Mouse (Mus musculus) left cerebral cortex, adult 18-20 months (tissue): ENCODE results near the gene Hist1h4n. TPM values are rescaled to one million over a fixed set of nuclear protein-coding genes. Genes with fewer than 3 reads are reported as not detected.
A peak's percentile ranks its signal among the peaks of the same experiment; 100 is the strongest.
"Not testable (repeated sequence)": the region's sequence is repeated elsewhere in the genome, so short reads cannot be mapped to it uniquely, and the experiment has no call there.

Source experiments
- DNase-seq, 2 experiments: peaks; one replicate each; pipeline ENCODE4 v3.0.0; 2021 to 2022; ENCODE audit warnings: low spot score in 2 of 2, mixed read lengths in 1 of 2
- microRNA-seq, 2 experiments: library from miRNA; unstranded; fragments of <30 nt; microRNA quantifications; one replicate each; pipeline ENCODE4 v1.2.0; 2021
- total RNA-seq, 2 experiments: library from RNA; stranded (reverse); gene quantifications; 2 replicates each; pipeline ENCODE4 v1.2.3; 2021

Hist1h4n gene
- total RNA-seq, 2 experiments from 2014 or later, result 48.9 to 61.1 TPM

- DNase-seq, result not testable (repeated sequence)
Observed at GRCm38 (mm10) chr13:21797163-21797562, 34.8 kb downstream of the Hist1h4n start.

GRCm38 (mm10) chr13:21795584-21795983, 36.4 kb downstream of the Hist1h4n start:
- no peak for DNase-seq

DNA sequence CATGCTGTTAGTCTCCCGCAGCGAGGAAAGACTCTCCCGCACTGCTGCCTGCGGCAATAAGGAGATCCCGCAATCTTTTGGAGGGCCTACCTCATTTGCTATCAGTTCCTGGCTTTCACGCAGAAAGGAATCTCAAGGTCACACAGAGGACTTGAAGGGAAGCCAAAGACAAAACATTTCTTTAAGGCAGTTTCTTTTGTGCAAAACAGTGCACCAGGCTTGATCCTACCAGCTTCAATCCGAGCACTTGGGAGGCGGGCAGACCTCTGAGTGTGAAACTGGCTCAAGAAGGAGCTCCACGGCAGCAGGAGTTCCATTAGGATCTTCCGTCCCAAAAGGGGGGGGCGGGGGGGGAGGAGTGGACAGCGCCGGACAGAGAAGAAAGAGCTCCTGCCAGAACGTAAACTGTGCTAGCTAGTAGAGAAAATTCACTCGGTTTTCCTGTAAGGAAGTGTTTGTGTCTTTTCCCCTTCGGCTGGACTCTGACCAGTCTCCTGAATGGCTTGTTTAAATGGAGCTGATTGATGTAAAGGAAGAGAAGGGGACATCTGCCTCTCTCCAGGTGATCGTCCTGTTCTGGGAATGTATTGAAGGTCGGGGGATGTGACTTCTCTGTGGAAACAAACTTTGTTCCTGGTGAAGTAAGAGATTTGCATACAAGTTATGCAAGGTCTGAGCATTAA, 41.3 kb downstream of the Hist1h4n start:
- DNase-seq, result no peak

DNA sequence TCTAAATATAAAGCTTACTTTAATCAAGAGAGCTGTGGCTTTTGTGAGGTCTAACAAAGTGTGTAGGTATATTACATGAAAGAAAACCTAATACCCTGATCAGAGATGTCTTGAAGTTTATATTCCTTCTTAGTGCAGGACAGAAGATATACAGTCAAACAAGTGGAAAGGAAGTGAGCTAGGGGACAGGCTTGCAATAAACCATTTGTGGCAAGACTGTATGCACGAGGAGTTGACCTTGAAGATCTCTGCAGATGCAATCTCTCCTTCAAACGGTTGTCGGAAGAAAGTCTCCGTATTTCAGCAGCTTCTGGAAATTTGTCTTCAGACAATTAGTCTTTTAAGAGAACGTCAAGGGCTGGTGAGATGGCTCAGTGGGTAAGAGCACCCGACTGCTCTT, 42.1 kb downstream of the Hist1h4n start:
- no peak for DNase-seq

- no peak for DNase-seq
Observed at GRCm38 (mm10) chr13:21787760-21788593, 44.0 kb downstream of the Hist1h4n start.

DNA sequence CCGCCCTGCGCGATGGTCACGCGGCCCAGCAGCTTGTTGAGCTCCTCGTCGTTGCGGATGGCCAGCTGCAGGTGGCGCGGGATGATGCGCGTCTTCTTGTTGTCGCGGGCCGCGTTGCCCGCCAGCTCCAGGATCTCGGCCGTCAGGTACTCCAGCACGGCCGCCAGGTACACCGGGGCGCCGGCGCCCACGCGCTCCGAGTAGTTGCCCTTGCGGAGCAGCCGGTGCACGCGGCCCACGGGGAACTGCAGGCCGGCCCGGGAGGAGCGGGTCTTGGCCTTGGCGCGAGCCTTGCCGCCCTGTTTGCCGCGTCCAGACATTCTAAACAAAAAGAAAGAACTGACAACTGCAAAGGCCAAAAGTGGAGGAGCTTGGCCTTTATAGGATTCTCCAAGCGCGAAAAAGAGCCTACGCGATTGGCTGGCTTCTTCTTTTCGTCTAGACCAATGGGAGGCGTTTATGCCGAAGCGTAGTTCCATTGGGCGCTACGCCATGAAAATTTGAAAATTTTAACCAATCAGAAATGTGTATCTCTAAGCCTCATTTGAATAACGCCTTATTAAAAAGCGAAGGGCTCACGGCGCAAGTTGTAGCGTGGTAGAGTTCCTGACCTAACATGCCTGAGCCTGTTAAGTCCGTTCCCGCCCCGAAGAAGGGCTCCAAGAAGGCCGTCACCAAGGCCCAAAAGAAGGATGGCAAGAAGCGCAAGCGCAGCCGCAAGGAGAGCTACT, 44.9 kb downstream of the Hist1h4n start, which contains the start of the genes Hist1h2an and Hist1h2bp:
Gene Hist1h2an (minus strand): TSS at position 320 of the 731 bp plus-strand sequence.
Gene Hist1h2bp (plus strand): TSS at position 563 of the 731 bp plus-strand sequence.
- DNase-seq, result peak; percentile 80 to 85

- DNase-seq, result no peak
Observed at GRCm38 (mm10) chr13:21786189-21786898, 45.7 kb downstream of the Hist1h4n start.

GRCm38 (mm10) chr13:21784311-21784710, 47.7 kb downstream of the Hist1h4n start:
- DNase-seq, result no peak

DNA sequence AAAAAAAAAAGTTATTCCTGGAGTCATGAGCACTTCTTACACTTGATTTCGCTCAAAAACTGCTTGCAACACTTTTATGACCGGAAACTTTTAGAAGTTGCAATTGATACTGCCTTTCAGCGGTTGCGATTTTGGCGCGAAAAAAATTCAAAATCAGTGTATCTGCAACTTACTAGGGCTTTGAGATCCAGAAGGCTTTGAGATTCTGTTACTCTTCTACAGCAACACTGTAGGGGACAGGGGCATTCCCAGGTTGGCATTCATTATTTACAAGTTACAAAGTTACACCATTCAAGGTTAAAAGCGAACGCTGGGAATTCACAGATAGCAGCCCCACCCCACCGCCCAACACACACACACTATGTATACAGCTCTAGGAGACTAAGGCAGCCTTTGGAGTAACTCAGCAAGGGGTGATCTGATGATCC, 48.2 kb downstream of the Hist1h4n start:
- DNase-seq, result no peak

DNA sequence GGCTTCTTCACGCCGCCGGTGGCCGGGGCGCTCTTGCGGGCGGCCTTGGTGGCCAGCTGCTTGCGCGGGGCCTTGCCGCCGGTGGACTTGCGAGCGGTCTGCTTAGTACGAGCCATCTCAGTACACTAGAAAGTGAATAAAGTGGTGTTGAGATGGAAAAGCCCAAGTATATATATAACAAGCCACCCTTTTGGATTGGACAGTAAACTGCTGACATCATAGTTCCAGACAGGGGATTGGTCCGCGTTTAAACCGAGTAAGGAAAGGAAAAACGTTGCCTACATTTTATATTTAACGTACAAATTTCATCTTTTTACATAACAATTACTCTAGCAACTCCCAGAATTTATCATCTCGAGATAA, 48.8 kb downstream of the Hist1h4n start, which contains the start of gene Hist1h3i:
Gene Hist1h3i (minus strand): TSS at position 116 of the 363 bp plus-strand sequence.
- DNase-seq, result peak; percentile 60 to 62

GRCm38 (mm10) chr13:21782361-21783254, 49.4 kb downstream of the Hist1h4n start:
- DNase-seq, result not testable (repeated sequence)

Small RNA genes lying within 50 kb of the gene (microRNA-seq; reads per million reads assigned to microRNA genes)
- gene Gm19658 (0 reads per million in 2 experiments), gene Gm44346 (0 reads per million in 2 experiments), gene Gm44466 (0 reads per million in 2 experiments)

Other genes with a start within 250 kb of the Hist1h4n start
- not detected for gene Olfr1362, start 218.2 kb downstream of the Hist1h4n start, total RNA-seq
- gene Olfr11, start 189.7 kb downstream of the Hist1h4n start, total RNA-seq, result not detected
- not detected for gene Olfr1361, start 168.8 kb downstream of the Hist1h4n start, total RNA-seq
- gene Olfr1360, start 154.8 kb downstream of the Hist1h4n start, total RNA-seq, result not detected
- gene Olfr1359, start 134.1 kb downstream of the Hist1h4n start, total RNA-seq, result not detected
- 10 to 100 TPM; 20.0 to 20.4 TPM for gene Hist1h2bl, start 116.1 kb downstream of the Hist1h4n start, total RNA-seq
- 10 to 100 TPM; 20.3 to 34.8 TPM for gene Hist1h2ai, start 115.8 kb downstream of the Hist1h4n start, total RNA-seq
- gene Hist1h3h, start 114.5 kb downstream of the Hist1h4n start, total RNA-seq, result 10 to 100 TPM; 57.9 to 62.6 TPM
- 1 to 10 TPM; 2.7 to 2.9 TPM for gene Hist1h2bm, start 110.2 kb downstream of the Hist1h4n start, total RNA-seq
- 10 to 100 TPM; 21.0 to 22.9 TPM for gene Hist1h4j, start 97.1 kb downstream of the Hist1h4n start, total RNA-seq
- 100 to 1,000 TPM; 420 to 436 TPM for gene Hist1h4k, start 81.7 kb downstream of the Hist1h4n start, total RNA-seq
- 10 to 100 TPM; 10.2 to 19.7 TPM for gene Hist1h2ak, start 78.4 kb downstream of the Hist1h4n start, total RNA-seq
- gene Hist1h2bn, start 78.1 kb downstream of the Hist1h4n start, total RNA-seq, result 1 to 10 TPM; 6.3 to 9.2 TPM
- gene Hist1h1b, start 51.6 kb downstream of the Hist1h4n start, total RNA-seq, result 1 to 10 TPM; 8.4 to 9.0 TPM
- gene Hist1h3i, start 48.8 kb downstream of the Hist1h4n start, total RNA-seq, result 10 to 100 TPM; 65.2 to 77.9 TPM
- 1 to 10 TPM; 1.1 to 2.8 TPM for gene Hist1h2an, start 45.0 kb downstream of the Hist1h4n start, total RNA-seq
- 1 to 10 TPM; 4.1 to 7.0 TPM for gene Hist1h2bp, start 44.7 kb downstream of the Hist1h4n start, total RNA-seq
- gene Hist1h2bq, start 22.0 kb downstream of the Hist1h4n start, total RNA-seq, result 10 to 100 TPM; 23.2 to 34.4 TPM
- 1 to 10 TPM in 1 of 2 experiments, not detected in 1; 6.2 TPM for gene Hist1h2ao, start 21.7 kb downstream of the Hist1h4n start, total RNA-seq
- 100 to 1,000 TPM; 252 to 307 TPM for gene Hist1h4m, start 20.4 kb downstream of the Hist1h4n start, total RNA-seq
- gene Hist1h2ap, start 1.3 kb upstream of the Hist1h4n start, total RNA-seq, result 10 to 100 TPM; 27.2 to 27.7 TPM
- gene Hist1h2br, start 1.5 kb upstream of the Hist1h4n start, total RNA-seq, result 10 to 100 TPM; 22.9 to 33.6 TPM
- 1 to 10 TPM; 3.0 to 3.8 TPM for gene Zfp184, start 112.9 kb upstream of the Hist1h4n start, total RNA-seq
- not detected for gene Pom121l2, start 149.0 kb upstream of the Hist1h4n start, total RNA-seq
- gene Prss16, start 177.5 kb upstream of the Hist1h4n start, total RNA-seq, result 1 to 10 TPM in 1 of 2 experiments, under 1 TPM in 1; 0.35 to 1.2 TPM
- gene Hist1h2ah, start 203.4 kb upstream of the Hist1h4n start, total RNA-seq, result 10 to 100 TPM; 24.4 to 38.7 TPM
- gene Hist1h2bk, start 203.7 kb upstream of the Hist1h4n start, total RNA-seq, result 10 to 100 TPM; 14.5 to 16.1 TPM
- gene Hist1h4i, start 209.2 kb upstream of the Hist1h4n start, total RNA-seq, result 10 to 100 TPM; 71.8 to 81.6 TPM
- gene Hist1h2ag, start 210.7 kb upstream of the Hist1h4n start, total RNA-seq, result 10 to 100 TPM in 1 of 2 experiments, 1 to 10 TPM in 1; 7.5 to 13.7 TPM
- gene Hist1h2bj, start 211.0 kb upstream of the Hist1h4n start, total RNA-seq, result 10 to 100 TPM in 1 of 2 experiments, 1 to 10 TPM in 1; 9.3 to 11.7 TPM